Mouse (Mus musculus) spleen, adult 12 weeks (tissue): Measurements from ENCODE around the gene Fpr2.
"Not testable (repeated sequence)": the region's sequence is repeated elsewhere in the genome, so short reads cannot be mapped to it uniquely, and the experiment has no call there.

Source experiments
- DNase-seq: peaks from one replicate; pipeline ENCODE4 v3.0.0; 2022; ENCODE audit warnings: low spot score

The Fpr2 gene

GRCm38 (mm10) chr17:17887774-17888248, at the start of gene Fpr2, which contains the start of gene Fpr3:
Gene Fpr2, plus strand, starts transcription at chr17:17887824.
Gene Fpr3, plus strand, starts transcription at chr17:17887852.
- no peak for DNase-seq

GRCm38 (mm10) chr17:17837919-17838701, 49.5 kb upstream of the Fpr2 start:
- DNase-seq, result peak; percentile 78

GRCm38 (mm10) chr17:17839276-17839675, 48.3 kb upstream of the Fpr2 start:
- DNase-seq, result no peak

GRCm38 (mm10) chr17:17840796-17841195, 46.8 kb upstream of the Fpr2 start:
- no peak for DNase-seq

GRCm38 (mm10) chr17:17843534-17844261, 43.9 kb upstream of the Fpr2 start:
- DNase-seq, result no peak

GRCm38 (mm10) chr17:17844606-17845005, 43.0 kb upstream of the Fpr2 start:
- not testable (repeated sequence) for DNase-seq

GRCm38 (mm10) chr17:17845187-17846027, 42.2 kb upstream of the Fpr2 start:
- DNase-seq, result no peak

- no peak for DNase-seq
These were observed 38.6 kb upstream of the Fpr2 start for GRCm38 (mm10) chr17:17848988-17849387.

- DNase-seq, result no peak
These were observed 37.5 kb upstream of the Fpr2 start for GRCm38 (mm10) chr17:17849906-17850712.

GRCm38 (mm10) chr17:17855064-17855838, 32.4 kb upstream of the Fpr2 start, which contains the start of gene Has1:
Gene Has1, minus strand, starts transcription at chr17:17855205.
- no peak for DNase-seq

GRCm38 (mm10) chr17:17856612-17857011, 31.0 kb upstream of the Fpr2 start:
- DNase-seq, result no peak

- no peak for DNase-seq
These were observed 30.2 kb upstream of the Fpr2 start for GRCm38 (mm10) chr17:17857446-17857845.

GRCm38 (mm10) chr17:17860110-17860509, 27.5 kb upstream of the Fpr2 start:
- no peak for DNase-seq

- DNase-seq, result no peak
These were observed 25.3 kb upstream of the Fpr2 start for GRCm38 (mm10) chr17:17862360-17862759.

- DNase-seq, result no peak
These were observed 22.5 kb upstream of the Fpr2 start for GRCm38 (mm10) chr17:17865168-17865567.

GRCm38 (mm10) chr17:17866801-17867469, 20.7 kb upstream of the Fpr2 start:
- DNase-seq, result no peak

- no peak for DNase-seq
These were observed 16.6 kb upstream of the Fpr2 start for GRCm38 (mm10) chr17:17870892-17871550.

- no peak for DNase-seq
These were observed 15.9 kb upstream of the Fpr2 start for GRCm38 (mm10) chr17:17871697-17872096.

GRCm38 (mm10) chr17:17879347-17879746, 8.3 kb upstream of the Fpr2 start:
- DNase-seq, result no peak
